Mouse (Mus musculus): ENCODE measurements around the gene Cdiptos.

- TF ChIP-seq CTCF (conservative IDR thresholded peaks at IDR 0.05 in 1 of 2, IDR thresholded peaks at IDR 0.05 in 1 of 2; ENCODE audit: low read depth in 2 of 2, low read length in 2 of 2) (no peak), HCFC1 (IDR thresholded peaks at IDR 0.05; ENCODE audit: low read depth, low read length) (no peak; the same call in 1 of the 2 replicates), USF1 (IDR thresholded peaks at IDR 0.05; ENCODE audit: low read depth, low read length) (no peak), POLR2A (IDR thresholded peaks at IDR 0.05; ENCODE audit: low read depth, low read length) (peak; percentile 68), ZC3H11A (IDR thresholded peaks at IDR 0.05; ENCODE audit: low read depth, low read length) (no peak), EP300 (IDR thresholded peaks at IDR 0.05; ENCODE audit: low read length) (peak; percentile 76), TBP (conservative IDR thresholded peaks at IDR 0.05; ENCODE audit: low read depth, low read length) (0 out of 2 replicates have a peak, but pooled peaks have one; percentile 67), BHLHE40 (IDR thresholded peaks at IDR 0.05; ENCODE audit: low read depth, low read length) (peak; percentile 96), POLR2AphosphoS2 (IDR thresholded peaks at IDR 0.05; ENCODE audit: low read depth, low read length) (0 out of 2 replicates have a peak, but pooled peaks have one; percentile 33), E2F4 (IDR thresholded peaks at IDR 0.05; ENCODE audit: insufficient replicate concordance, low read depth, low read length) (no peak)
These were observed 34.1 kb downstream of the Cdiptos start for GRCm38 (mm10) chr7:126941801-126942200.
